Mouse (Mus musculus) erythroid progenitor cell, adult 5-6 weeks (primary cell): ENCODE measurements around the gene Nup35. TPM values are rescaled to one million over a fixed set of nuclear protein-coding genes. Genes with fewer than 3 reads are reported as not detected.

ENCODE experiments used
- ATAC-seq: replicated peaks from 2 replicates; pipeline ENCODE4 v1.8.0; 2016; ENCODE audit warnings: moderate number of reproducible peaks, mild to moderate bottlenecking, moderate TSS enrichment, inconsistent platforms; ENCODE audit not compliant: poor library complexity, low FRiP score, severe bottlenecking
- total RNA-seq, 2 experiments: library from RNA; stranded (forward) in 1 of 2; stranded (reverse) in 1 of 2; fragments of 150-400 nt in 1 of 2; fragments of 186-747, 209-891 nt in 1 of 2; gene quantifications; 2 replicates each; pipeline versions ENCODE4 v1.2.3 to v1.2.4; 2015 to 2017; ENCODE audit warnings: low replicate concordance in 2 of 2

The Nup35 gene
- total RNA-seq, 2 experiments from 2014 or later, result 34.0 to 56.1 TPM

GRCm38 (mm10) chr2:80632336-80633026 lies 15.4 kb downstream of the Nup35 start:
- ATAC-seq, result no peak

DNA sequence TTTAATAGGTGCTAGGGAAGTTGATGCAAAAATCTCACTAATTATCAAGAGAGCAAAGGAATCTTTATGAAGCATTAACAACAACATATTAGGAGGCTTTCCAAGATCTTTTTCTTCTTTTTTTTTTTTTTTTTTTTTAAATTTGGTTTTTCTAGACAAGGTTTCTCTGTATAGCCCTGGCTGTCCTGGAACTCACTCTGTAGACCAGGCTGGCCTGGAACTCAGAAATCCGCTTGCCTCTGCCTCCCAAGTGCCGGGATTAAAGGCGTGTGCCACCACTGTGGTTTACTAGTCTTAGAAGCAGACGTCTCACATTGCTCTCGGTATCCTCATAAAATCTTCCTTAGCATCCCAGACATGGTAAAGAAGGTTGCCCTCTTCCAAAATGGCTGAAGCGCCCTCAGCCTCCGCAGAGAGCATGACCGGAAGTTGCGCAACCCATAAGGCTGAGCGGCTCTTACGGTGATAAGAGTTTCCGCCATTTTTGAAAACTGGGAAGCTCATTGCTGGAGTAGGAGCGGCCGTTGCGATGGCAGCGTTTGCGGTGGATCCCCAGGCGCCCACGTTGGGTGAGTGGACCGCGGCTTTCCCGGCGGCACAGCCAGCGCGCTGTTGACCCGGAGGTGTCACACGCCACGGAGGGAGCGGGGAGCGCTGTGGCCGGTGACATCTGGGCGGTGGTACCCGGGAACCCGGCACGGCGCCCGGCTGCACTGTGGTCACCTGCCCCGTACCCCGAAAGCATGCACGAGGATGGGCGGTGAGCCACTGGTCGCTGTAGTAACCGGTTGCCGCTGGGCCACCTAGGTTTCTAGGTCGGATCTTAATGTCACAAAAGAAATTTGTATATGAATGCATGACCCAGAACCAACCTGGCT lies 21.6 kb downstream of the Nup35 start:
- peak; percentile 98 for ATAC-seq

DNA sequence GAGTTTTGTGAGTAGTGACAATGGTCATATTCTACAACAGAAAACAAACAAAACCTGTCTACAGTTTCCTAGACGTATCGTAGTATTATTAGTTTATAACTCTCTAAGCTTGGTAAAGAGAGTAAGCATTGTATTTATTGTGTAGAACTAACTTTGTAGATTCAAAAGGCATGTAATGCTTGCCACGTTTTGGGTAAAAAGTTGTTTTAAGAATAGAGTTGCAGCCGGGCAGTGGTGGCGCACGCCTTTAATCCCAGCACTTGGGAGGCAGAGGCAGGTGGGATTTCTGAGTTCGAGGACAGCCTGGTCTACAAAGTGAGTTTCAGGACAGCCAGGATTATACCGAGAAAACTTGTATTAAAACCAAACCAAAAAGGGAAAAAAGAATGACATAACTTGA lies 22.4 kb downstream of the Nup35 start:
- ATAC-seq, result peak; percentile 6; the same call in 1 of the 2 replicates

DNA sequence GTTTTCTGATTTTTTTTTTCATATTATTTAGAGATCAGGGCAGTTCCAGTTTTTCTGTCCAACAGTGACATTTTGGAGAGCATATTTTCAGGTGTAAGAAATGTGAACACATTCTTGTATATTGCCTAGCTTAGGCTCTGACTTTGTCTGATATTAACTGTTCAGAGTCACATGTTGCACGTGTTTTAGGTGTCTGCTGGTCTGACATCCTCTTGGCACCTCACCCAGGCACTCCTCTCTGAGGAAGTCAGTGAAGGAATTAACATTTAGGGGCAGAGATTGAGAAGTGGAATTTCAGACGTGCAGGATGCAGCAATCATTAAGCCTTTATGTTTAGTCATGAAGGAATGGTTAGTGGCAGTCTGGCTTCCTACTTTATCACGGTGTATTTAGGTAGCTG lies 22.8 kb downstream of the Nup35 start:
- no peak for ATAC-seq

DNA sequence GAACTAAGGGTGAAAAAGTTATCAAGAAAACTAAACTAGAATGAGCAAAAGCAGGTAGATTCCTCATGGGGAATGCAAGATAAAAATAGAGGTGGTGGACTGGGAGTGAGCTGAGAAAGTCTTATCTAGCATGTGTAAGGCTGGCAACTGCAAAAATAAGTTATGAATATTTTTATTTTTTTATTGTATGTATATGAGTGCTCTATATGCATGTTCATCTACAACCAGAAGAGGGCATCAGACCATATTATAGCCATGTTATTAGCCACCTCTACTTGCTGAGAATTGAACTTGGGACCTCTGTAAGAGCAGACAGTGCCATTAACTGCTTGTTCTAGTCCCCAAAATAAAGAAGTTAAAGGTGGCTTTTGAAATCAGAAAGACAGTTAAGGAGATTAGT lies 44.4 kb downstream of the Nup35 start:
- ATAC-seq, result no peak

DNA sequence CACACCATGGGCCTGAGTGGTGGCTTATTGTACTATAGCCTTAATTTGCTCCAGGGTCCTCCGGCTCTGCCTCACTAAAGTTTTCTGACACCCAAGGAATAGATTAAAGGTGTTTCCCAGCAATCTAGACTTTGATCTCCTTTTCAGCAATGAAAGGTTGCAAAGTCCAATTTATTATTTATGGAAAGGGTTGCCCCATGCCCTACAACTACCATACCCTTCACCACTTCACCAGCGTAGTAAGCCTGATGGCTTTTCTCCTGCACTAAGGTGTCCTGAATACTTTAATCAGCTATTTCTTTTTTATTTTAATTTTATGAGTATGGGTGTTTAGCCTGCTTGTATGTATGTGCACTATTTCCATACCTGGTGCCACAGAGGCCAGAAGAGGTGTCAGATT lies 45.6 kb downstream of the Nup35 start:
- no peak for ATAC-seq

DNA sequence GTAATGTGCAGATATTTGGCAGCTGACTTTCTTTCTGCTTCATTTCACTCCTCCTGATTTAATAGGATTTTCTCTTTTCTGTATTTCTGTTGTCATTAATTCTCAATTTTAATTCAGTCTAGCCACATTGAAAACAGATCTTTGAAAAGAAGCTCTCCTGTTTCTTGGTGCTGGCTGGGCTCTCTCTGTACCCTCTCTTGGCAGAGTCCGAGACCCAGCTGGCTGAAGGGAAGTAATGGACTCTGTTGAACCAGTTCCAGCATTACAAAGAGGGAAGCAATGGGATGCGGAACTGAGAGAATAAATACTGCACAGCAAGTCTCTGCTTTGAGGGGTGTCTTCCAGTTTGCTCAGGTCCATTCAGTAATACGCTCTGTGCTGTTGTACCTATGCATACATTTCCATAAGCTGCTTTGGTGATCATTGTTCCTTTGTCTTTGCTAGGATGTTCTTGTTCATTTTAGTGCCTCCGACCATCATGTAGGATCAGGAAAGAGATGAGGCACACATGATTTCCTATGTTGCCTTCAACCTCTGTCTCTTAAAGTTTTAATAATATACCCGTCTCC lies 50.4 kb downstream of the Nup35 start:
- ATAC-seq, result no peak

GRCm38 (mm10) chr2:80669868-80670666 lies 53.0 kb downstream of the Nup35 start:
- ATAC-seq, result no peak

- ATAC-seq, result no peak
Measured at GRCm38 (mm10) chr2:80678803-80679202, 61.8 kb downstream of the Nup35 start.

DNA sequence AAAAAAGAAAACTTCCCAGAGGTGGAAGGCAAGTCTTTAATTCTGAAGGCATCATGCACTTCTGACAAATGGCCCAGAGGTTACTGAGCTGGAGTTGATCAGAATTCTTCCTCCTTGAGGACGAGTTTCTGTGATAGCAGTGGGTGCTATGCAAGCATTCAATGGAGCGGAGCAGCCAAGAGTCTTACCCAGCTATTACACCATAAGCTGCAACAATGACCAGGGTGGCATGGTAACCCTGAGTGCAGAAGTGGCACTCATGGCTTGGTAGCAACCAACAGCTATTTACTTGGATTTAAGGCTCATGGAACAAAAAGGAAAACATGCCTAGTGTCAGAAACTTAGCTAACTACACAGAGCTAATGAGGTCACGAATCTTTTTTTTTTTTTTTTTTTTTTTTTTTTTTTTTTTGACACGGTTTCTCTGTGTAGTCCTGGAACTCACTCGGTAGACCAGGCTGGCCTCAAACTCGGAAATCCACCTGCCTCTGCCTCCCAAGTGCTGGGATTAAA lies 66.7 kb downstream of the Nup35 start:
- ATAC-seq, result no peak

DNA sequence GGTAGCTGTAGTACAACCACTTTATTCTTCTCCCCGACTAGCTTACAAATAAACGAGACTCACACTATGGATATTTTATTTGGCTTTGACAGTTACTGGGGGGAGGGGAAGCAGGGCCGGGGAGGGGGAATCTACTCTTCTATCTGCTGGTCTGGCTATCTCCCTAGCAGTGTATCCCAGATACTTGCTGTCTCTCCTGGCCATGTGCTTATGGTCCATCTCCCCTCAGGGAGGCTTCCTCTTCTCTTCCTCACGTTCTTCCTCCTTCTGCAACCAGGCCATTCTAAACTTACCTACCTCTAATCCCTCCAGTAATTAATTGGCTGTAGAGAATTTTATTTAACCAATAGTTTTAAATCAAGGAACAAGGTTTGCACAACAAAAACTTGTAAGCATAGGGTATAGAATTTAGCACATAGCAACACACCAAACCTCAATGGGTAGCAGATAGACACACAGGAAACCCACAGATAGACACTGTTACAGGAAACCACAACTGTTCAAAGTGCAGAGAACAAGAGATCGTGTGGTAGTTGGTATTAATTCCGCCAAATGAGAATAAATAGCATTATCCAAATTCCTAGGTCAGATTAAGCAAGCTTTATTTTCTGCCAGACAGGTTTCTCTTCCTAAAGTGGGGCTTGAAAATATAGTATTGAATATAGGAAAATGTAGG lies 67.5 kb downstream of the Nup35 start:
- no peak for ATAC-seq

DNA sequence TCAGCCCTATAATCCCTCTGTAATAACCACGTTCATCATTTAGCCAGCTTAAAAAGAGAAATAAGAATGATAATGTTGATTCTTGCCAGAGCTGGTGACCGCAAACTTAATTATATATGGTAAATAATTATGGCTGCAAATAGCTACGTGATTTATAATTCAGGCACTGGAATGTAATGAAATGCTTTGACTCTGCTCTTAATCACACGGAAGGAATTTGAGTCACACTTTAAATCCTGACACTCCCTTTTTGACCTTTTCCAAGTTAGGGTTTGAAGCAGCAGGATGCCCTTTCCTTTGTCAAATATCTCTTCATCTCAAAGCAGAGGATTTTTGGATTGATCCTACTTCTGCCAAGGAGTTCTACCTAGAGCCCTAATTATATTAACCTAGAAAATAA lies 71.2 kb downstream of the Nup35 start:
- no peak for ATAC-seq

GRCm38 (mm10) chr2:80707429-80707828 lies 90.4 kb downstream of the Nup35 start:
- no peak for ATAC-seq

Other genes starting within 250 kb of the Nup35 start
- not detected in 2 replicates for gene Frzb, start 169.6 kb upstream of the Nup35 start, total RNA-seq (2015; ENCODE audit: low replicate concordance)
- gene Frzb, start 169.6 kb upstream of the Nup35 start, total RNA-seq (2017; ENCODE audit: low replicate concordance), result not detected in 2 replicates
- 4.6 and 5.0 TPM in 2 replicates for gene Nckap1, start 35.9 kb upstream of the Nup35 start, total RNA-seq (2015; ENCODE audit: low replicate concordance)
- 11.1 and 20.8 TPM in 2 replicates for gene Nckap1, start 35.9 kb upstream of the Nup35 start, total RNA-seq (2017; ENCODE audit: low replicate concordance)
- 3.6 and 6.7 TPM in 2 replicates for gene Dusp19, start 191 bp upstream of the Nup35 start, total RNA-seq (2015; ENCODE audit: low replicate concordance)
- not detected in 2 replicates for gene Dusp19, start 191 bp upstream of the Nup35 start, total RNA-seq (2017; ENCODE audit: low replicate concordance)